Mouse (Mus musculus) testis, adult 2 months (tissue): ENCODE measurements around the gene Bloc1s4.
"Not testable (repeated sequence)": the region's sequence is repeated elsewhere in the genome, so short reads cannot be mapped to it uniquely, and the experiment has no call there.

ENCODE experiments used
- CTCF ChIP-seq: fragments of 200-500 bp; IDR thresholded peaks from 2 replicates; pipeline ENCODE4 v1.5.1; 2012; ENCODE audit warnings: low read depth, mild to moderate bottlenecking, inconsistent platforms, low read length, moderate library complexity; ENCODE audit not compliant: control insufficient read depth, insufficient read depth, insufficient replicate concordance
- POLR2A ChIP-seq: fragments of 200-500 bp; IDR thresholded peaks from 2 replicates; pipeline ENCODE4 v1.6.1; 2012; ENCODE audit warnings: low read depth, mild to moderate bottlenecking, inconsistent platforms, low read length, moderate library complexity; ENCODE audit not compliant: control insufficient read depth

GRCm38 (mm10) chr5:36795647-36796295, 47.3 kb upstream of the Bloc1s4 start:
- TF ChIP-seq POLR2A, CTCF: not testable (repeated sequence)
